Mouse (Mus musculus) ES-E14 (cell line): ENCODE measurements around the gene Alkbh5.

Source experiments
- HCFC1 ChIP-seq: IDR thresholded peaks from 2 replicates; pipeline ENCODE4 v1.6.1; 2012; ENCODE audit warnings: low read length, inconsistent platforms, borderline replicate concordance; ENCODE audit not compliant: insufficient read depth
- MAFK ChIP-seq: IDR thresholded peaks from 2 replicates; pipeline ENCODE4 v1.6.1; 2014; ENCODE audit warnings: mild to moderate bottlenecking, low read depth, low read length, inconsistent platforms; ENCODE audit not compliant: insufficient read depth
- ZC3H11A ChIP-seq: IDR thresholded peaks from 2 replicates; pipeline ENCODE4 v1.6.1; 2012; ENCODE audit warnings: low read depth, mild to moderate bottlenecking, inconsistent platforms, low read length, borderline replicate concordance

- TF ChIP-seq ZC3H11A (0 out of 2 replicates have a peak, but pooled peaks have one; percentile 42), MAFK (no peak), HCFC1 (no peak)
Observed at GRCm38 (mm10) chr11:60559342-60559741, 23.2 kb downstream of the Alkbh5 start.
